Mouse (Mus musculus) thymus, postnatal 10 days (tissue): ENCODE results near the gene Neurog3.

ENCODE experiments used
- DNase-seq, 2 experiments: peaks; one replicate each; pipeline ENCODE4 v3.0.0; 2021; ENCODE audit warnings: low spot score in 2 of 2

The Neurog3 gene

DNA sequence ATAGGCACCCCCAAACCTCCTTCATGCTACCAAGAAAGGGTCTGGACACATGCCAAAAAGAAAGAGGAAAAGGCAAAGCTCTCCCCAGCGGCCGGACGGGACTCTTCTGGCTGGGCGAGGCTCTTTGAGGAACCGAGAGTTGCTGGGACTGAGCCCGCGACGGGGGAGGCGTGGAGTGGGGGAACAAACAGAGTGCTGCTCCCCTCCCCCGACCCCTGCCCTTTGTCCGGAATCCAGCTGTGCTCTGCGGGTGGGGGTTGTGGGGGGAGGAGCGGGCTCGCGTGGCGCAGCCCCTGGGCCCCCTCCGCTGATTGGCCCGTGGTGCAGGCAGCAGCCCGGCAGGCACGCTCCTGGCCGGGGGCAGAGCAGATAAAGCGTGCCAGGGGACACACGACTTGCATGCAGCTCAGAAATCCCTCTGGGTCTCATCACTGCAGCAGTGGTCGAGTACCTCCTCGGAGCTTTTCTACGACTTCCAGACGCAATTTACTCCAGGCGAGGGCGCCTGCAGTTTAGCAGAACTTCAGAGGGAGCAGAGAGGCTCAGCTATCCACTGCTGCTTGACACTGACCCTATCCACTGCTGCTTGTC lies at the start of gene Neurog3:
Gene Neurog3, plus strand, starts transcription at position 400 of the 591 bp plus-strand sequence.
- DNase-seq: no peak

GRCm38 (mm10) chr10:62086044-62086443 lies 46.8 kb upstream of the Neurog3 start:
- no peak for DNase-seq

GRCm38 (mm10) chr10:62086826-62087225 lies 46.1 kb upstream of the Neurog3 start:
- no peak for DNase-seq

DNA sequence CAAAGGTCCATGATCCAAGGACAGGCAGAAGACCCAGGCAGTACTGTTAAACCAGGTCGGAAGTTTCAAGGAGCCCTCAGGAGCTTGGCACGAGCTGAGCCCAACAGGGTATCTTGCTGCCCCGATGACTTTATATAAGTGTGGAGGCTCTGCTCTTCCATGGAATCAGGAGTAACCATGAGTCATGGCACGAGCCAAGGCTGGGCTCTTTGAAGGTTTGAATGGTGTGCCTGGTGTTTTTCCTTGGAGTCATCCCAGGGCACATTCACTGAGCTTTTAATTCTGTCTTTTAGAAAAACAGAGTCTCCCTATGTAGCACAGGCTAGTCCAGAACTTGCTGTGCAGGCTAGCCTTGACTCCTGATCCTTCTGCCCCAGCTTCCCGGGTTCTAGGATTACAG lies 44.5 kb upstream of the Neurog3 start:
- no peak for DNase-seq

- no peak for DNase-seq
Observed at GRCm38 (mm10) chr10:62089071-62089470, 43.8 kb upstream of the Neurog3 start.

DNA sequence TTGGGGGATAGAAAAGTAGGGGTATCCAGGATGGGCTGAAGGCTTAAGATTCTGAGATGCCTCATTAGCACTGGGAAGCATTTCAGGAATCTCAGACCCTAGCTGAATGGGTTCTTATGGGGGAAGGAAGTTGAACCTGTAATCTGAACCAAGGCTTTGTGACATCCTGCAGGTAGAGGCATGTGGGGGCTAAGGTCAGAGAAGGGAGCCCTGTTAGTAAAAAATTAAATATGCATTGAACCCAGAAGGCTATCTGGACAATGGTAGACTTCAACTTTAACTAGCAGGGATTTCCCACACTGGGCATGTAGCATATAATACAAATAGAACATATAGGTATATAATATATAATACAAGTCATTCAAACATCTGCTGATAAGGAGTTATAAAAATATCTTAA lies 43.4 kb upstream of the Neurog3 start:
- DNase-seq: no peak

DNA sequence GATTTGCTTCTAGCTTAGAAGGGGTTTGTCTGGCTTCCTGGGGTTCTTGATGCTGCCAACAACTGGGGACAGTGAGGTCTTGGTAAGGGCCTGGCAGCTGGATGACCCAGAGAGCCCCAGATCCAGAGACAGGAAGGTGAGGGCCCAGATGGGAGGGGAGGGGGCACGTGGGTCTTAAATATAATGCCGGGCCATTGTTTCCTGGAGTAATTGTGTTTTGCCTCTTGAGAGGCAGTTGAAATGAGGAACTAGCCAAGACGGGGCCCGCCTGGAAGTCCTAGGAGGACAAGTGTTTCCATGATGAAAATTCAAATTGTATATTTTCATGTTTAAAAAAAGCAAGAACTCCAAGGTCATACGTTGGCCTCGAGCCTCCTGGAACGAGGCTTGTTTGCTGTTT lies 39.0 kb upstream of the Neurog3 start:
- no peak for DNase-seq

GRCm38 (mm10) chr10:62094401-62094800 lies 38.5 kb upstream of the Neurog3 start:
- DNase-seq: no peak

DNA sequence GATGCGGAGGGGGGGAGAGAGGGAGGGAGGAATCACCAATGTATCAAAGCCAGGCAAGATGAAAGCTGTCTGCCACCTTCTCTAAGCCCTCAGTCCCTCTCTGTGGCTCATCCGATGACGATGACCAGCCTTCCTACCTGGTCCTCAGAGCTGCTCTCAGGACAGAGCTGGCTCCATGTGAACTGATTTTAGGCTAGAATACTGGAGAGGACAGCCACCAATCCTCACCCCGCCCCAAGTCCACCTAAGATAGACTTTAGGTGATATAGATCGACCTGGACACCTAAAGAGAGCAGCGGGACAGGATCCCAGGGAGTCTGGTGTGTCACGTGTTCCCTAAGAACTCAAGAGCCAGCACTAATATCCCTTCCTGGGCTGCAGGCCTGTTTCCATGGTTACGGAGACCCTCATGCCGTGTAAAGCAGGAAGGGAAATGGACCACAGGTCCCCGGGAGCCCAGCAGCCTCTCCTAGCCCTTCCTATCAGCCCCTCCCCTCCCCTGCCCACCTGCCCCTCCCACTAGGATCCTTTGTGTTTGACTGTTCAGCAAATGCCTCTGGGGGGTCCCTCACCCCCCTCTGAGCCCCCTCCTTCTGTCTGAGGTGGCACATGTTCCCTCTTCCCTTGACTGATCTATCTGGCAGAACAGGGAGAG lies 33.0 kb upstream of the Neurog3 start:
- no peak for DNase-seq

DNA sequence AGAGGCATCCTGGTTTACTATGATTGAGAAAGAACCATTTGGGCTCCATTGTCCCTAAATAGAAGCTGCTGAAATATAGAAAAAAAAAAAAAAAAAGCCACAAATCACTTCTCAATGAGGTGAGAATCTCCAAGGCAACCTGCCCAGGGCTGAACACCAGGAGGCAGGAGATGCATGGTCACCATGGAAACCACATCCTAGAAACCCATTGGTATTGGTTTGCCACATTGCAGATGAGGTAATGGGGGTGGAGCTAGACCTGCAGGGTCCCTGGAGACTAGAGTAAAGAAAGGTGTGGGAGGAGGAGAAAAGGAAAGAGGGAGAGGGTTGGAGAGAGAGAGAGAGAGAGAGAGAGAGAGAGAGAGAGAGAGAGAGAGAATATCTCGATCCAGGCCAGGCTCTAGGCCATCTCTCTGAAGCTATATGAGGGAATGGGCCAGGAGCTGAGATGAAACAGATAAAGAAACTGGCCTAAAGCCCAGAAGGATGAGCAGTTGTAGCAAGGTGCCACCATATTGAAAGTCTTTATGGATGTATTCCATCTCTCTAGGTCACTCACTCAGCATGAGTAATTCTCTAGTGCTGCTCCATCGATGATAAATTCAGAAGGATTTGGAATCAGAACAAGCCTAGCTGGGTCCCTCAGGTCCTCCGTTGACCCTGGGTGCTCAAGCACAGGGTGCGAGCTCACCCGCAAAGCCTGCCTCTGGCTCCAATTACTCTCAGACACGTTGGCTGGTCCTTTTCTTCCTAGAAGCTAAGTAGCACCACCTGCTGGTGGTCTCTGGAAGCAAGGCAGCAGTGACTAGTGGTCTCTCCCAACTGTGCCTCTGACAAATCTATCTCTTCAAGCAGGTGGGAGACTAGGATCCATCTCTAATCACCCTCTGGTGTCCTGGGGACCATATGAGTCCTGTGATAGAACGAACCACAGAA lies 31.1 kb upstream of the Neurog3 start:
- DNase-seq: peak; percentile 31 to 67

- peak; percentile 36 to 65 for DNase-seq
Observed at GRCm38 (mm10) chr10:62104835-62105576, 27.9 kb upstream of the Neurog3 start.

- no peak for DNase-seq
Observed at GRCm38 (mm10) chr10:62107048-62107447, 25.8 kb upstream of the Neurog3 start.

GRCm38 (mm10) chr10:62110504-62111206 lies 22.2 kb upstream of the Neurog3 start:
- DNase-seq: peak; percentile 61 to 85

GRCm38 (mm10) chr10:62111207-62111576 lies 21.7 kb upstream of the Neurog3 start:
- DNase-seq: peak in 1 of 2 experiments; percentile 4

DNA sequence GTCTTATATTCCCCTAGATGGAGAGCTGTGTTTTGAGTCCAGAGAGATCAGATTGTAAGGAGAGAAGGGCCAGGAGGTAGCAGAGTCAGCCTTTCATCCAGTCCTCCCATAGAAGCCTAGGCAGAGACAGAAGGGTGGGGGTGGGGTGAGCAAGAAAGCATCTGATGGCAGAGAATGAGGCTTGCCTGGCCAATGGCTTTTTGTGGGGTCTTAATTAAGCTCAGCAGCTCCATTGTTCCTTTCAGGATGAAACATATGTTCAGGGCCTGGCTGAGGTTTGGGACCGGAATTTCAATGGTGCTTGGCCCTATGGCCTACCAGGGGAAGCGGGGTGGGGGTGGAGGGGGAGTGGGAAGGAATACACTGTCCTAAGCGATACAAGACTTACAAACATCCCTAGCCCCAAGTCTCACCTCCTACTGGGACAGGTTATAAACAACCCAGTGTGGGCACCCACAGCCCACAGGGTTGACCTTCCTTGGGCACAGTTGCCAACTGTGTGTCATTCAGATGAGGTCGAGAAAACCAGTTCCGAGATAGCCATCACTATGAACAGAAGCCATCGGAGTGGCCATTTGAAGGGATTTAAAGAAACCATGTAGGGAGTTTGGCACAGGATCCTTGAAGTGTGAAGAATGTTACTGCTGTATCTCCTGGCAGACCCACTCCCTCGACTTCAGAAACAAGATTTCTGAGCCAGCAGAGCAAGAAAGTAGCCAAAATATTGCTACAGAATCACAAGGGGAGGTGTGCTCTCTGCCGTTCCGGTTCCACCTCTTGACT lies 18.8 kb upstream of the Neurog3 start:
- DNase-seq: no peak

- no peak for DNase-seq
Observed at GRCm38 (mm10) chr10:62127137-62127536, 5.8 kb upstream of the Neurog3 start.

DNA sequence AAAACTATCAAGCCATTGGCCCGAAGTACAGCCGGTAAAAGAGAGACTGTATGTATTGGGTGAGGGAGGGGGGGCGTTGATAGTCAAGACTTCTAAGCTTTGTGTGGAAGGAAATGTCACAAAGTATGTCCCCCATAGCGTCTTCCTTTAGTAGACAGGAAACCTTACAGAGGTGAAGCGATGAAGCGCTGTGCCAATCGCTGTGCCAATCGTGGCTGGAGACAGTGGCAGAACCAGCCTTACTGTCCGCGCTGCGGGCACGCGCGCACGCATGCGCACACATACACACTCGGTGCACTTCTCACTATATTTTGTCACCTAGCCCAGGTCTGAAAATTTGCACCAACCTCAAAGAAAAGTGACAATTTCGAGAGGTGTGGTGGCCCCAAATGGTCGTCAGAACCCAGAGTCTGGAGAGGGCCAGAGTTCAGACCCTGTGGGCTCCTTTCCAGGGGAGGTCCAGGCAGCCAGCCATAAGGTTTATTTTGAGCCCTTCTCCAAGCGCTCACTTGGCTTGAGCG lies 5.1 kb upstream of the Neurog3 start:
- no peak for DNase-seq

DNA sequence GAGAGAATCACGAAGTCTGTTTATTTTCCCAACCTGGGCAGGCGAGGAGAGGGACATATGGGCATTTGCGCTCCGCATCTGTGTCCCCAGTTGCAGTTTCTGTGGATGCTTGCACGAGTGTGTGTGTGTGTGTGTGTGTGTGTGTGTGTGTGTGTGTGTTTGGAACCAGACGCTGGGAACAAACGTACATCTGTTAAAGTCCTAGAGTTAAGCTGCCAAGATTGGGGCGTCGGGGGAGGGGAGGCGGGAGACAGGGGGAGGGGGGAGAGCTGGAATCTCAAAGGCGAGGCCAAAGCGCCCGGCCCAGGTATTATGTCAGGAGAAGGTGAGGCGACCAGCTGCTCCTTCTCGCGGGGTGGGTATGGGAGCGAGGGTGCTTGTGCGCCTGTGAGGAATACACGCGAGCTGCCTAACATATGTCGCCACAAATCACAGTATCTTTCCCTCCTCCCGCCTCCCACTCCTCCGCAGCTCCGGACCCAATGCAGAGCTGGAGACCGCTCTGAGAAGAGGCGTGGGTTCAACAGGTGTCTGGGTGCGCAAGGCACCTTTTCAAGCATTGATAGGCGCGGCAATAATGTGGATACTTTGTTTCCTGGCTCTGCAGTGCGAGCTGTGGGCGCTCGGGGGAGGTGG lies 4.5 kb upstream of the Neurog3 start:
- no peak for DNase-seq

GRCm38 (mm10) chr10:62135696-62136470 lies 3.0 kb downstream of the Neurog3 start:
- DNase-seq: no peak
